Mouse (Mus musculus) cortical plate, adult 2 months (tissue): ENCODE results near the gene Tmx1. TPM values are rescaled to one million over a fixed set of nuclear protein-coding genes. Genes with fewer than 3 reads are reported as not detected.

ENCODE experiments used
- H3K27ac ChIP-seq: fragments of 200-500 bp; 2 replicates; pipeline ENCODE4 v1.5.1; 2012; ENCODE audit warnings: low read length, control low read depth, inconsistent platforms; ENCODE audit not compliant: insufficient read depth
- H3K4me1 ChIP-seq: fragments of 200-500 bp; 2 replicates; pipeline ENCODE4 v1.6.1; 2011; ENCODE audit warnings: low read length; ENCODE audit not compliant: control insufficient read depth, insufficient read depth
- H3K4me3 ChIP-seq: fragments of 200-500 bp; 2 replicates; pipeline ENCODE4 v1.5.1; 2011; ENCODE audit warnings: mild to moderate bottlenecking, low read length, control low read depth; ENCODE audit not compliant: insufficient read depth
- CTCF ChIP-seq: fragments of 200-500 bp; IDR thresholded peaks from 2 replicates; pipeline ENCODE4 v1.5.1; 2011; ENCODE audit warnings: mild to moderate bottlenecking, control low read depth, low read length; ENCODE audit not compliant: insufficient read depth; ENCODE audit errors: extremely low read depth
- POLR2A ChIP-seq: fragments of 200-500 bp; IDR thresholded peaks from 2 replicates; pipeline ENCODE4 v1.6.1; 2011; ENCODE audit warnings: mild to moderate bottlenecking, low read length, control low read depth; ENCODE audit not compliant: insufficient read depth; ENCODE audit errors: extremely low read depth
- polyA plus RNA-seq: library from polyadenylated mRNA; depleted of rRNA; stranded (reverse); fragments of >200 nt; gene quantifications from 2 replicates; pipeline ENCODE4 v1.2.3, GENCODE M21; 2012

The Tmx1 gene
- polyA plus RNA-seq, 1 experiment = 25.1 TPM

GRCm38 (mm10) chr12:70477593-70478287 is 24.8 kb downstream of the Tmx1 start:
- Histone ChIP-seq H3K4me3 (no peak overlapping the region), H3K27ac (no peak overlapping the region), H3K4me1 (no peaks in the 10 kb centered on the region)
- TF ChIP-seq CTCF (peak; percentile 32), POLR2A (no peak)

GRCm38 (mm10) chr12:70485956-70486355 is 33.1 kb downstream of the Tmx1 start:
- no peak overlapping the region for H3K4me3 ChIP-seq
- H3K4me1 ChIP-seq = no peaks in the 10 kb centered on the region
- no peak overlapping the region for H3K27ac ChIP-seq
- TF ChIP-seq CTCF (no peak), POLR2A (no peak)

DNA sequence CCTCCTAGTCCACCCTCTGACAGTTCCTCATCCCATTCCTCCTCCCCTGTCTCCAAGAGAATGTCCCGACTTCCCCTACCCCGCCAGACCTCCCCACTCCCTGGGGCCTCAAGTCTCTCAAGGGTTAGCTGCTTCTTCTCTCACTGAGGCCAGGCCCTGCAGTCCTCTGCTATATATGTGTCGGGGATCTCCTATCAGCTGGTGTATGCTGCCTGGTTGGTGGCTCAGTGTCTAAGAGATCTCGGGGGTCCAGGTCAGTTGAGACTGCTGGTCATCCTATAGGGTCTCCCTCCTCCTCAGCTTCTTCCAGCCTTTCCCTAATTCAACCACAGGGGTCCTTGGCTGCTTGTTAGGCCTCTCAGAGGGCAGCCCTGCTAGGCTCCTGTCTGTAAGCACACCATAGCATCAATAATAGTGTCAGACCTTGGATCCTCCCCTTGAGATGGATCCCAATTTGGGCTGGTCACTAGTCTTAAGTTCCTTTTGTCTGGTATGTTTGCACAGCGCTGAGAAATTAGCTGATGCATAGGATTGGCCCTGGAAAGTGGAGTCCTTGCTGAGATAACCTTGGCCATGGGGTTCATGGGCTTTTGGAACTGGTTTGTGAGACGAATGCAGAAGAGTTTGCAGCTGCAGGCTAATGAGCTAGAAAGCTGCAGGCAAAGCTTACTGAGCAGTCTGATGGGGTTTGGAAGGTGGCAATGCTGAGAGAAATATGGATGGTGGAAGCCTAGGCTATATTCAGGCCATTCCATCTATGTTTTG is 34.0 kb downstream of the Tmx1 start:
- Histone ChIP-seq H3K4me3 (no peak overlapping the region), H3K27ac (no peak overlapping the region), H3K4me1 (no peaks in the 10 kb centered on the region)
- no peak for TF ChIP-seq CTCF
- no peak for TF ChIP-seq POLR2A

DNA sequence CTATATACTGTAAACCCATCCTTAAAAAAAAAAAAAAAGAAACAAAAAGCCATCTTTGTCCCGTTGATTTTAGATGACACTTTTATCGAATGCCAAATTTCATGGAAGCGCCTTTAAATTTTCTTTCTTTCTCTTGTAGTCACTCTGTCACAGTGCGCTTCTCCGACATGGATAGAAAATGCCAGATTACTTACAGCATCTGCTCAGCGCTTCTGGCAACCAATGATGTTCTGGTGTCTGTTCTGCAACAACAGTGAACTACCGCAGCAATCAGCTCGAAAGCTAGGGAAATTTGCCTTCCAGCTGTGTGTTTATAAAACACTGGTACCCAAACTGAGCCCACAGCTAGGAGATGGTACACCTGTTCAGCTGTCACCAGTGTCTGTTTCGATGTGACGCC is 39.5 kb downstream of the Tmx1 start:
- Histone ChIP-seq H3K27ac (no peak overlapping the region), H3K4me1 (no peaks in the 10 kb centered on the region), H3K4me3 (no peak overlapping the region)
- TF ChIP-seq POLR2A = no peak
- no peak for TF ChIP-seq CTCF

DNA sequence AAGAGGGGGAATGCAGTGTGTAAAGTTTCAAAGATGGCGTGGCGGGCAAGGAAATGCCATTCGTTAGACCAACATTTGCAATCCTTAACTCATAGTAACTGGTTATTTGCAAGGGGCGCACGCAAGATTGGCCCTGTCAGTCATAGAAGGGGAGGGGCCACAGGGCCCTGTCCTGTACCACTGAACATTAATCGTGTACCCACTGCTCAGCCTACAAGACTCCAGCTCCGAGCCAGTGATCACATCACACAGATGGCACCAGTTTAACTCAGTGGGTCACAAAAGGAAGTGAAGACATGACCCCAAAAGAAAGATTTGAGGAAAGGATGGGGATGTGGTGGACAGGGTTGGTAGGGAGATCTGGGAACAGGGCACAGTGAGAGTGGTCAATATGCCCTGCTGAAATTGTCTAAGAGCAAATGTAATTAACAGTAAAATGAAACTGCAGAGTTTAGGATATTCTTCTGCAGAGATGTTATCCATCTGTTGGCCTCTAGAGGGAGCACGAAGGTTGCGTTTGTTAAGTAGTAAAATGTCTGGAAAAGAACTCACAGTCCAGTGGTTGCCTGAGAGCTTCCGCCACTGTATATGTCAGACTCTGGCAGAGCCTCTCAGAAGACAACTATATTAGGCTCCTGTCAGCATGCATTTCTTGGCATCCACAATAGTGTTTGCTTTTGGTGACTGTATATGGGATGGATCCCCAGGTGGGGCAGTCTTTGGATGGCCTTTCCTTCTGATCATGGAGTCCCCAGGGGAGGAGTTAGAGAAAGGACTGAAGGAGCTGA is 41.8 kb downstream of the Tmx1 start:
- H3K27ac ChIP-seq = no peak overlapping the region
- no peak for TF ChIP-seq POLR2A
- TF ChIP-seq CTCF = peak; percentile 59
- H3K4me3 ChIP-seq = no peak overlapping the region
- no peaks in the 10 kb centered on the region for H3K4me1 ChIP-seq

DNA sequence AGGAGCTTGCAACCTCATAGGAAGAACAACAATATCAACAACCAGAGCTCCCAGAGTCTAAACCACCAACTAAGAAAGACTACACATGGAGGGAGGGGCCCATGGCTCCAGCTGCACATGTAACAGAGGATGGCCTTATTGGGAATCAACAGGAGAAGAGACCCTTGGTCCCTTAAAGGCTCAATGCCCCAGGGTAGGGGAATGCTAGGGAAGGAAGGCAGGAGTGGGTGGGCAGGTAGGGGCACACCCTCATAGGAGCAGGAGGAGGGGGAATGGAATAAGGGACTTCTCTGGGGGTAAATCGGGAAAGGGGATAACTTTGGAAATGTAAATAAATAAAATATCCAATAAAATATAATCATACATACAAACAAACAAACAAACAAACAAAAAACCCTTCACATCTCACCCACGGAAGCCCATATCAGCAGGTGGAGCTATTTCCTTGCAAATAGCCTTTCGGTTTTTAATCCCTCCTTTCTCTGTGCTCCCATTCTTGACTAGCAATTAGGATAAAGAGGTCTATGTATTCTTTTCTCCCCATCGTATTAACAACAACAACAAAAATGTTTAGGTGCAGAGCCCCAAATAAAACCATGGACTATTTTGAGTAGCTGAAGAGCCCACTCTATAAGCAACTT is 42.5 kb downstream of the Tmx1 start:
- Histone ChIP-seq H3K27ac (no peak overlapping the region), H3K4me1 (no peaks in the 10 kb centered on the region)
- TF ChIP-seq CTCF (peak; percentile 64), POLR2A (no peak)

GRCm38 (mm10) chr12:70498091-70498490 is 45.2 kb downstream of the Tmx1 start:
- Histone ChIP-seq H3K4me3 (no peak overlapping the region), H3K27ac (no peak overlapping the region), H3K4me1 (no peaks in the 10 kb centered on the region)
- TF ChIP-seq POLR2A = no peak
- no peak for TF ChIP-seq CTCF

More for the DNA sequence above, 42.5 kb downstream of the Tmx1 start:
- H3K4me3 ChIP-seq = no peak overlapping the region

GRCm38 (mm10) chr12:70505971-70506370 is 53.1 kb downstream of the Tmx1 start:
- TF ChIP-seq POLR2A = no peak
- TF ChIP-seq CTCF = no peak
- no peaks in the 10 kb centered on the region for H3K4me1 ChIP-seq
- H3K4me3 ChIP-seq = no peak overlapping the region
- H3K27ac ChIP-seq = no peak overlapping the region

DNA sequence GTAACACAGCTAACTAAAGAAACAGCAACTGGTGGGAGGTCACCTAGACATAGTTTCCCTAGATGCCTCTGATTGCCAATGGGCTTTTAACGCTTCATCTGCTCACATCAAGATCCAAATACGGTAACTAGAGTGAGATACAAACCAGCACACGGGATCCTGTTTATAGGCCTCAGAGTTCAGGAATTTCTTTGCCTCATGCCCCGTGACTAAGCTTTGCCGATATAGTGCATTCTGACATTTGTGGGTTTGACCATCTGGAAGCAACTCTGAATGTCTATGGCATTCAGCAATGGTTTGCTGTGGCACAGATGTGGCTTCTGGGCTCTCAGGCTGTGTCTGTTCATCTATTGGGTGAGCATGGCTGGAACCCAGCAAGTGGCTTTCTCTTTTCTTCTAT is 59.1 kb downstream of the Tmx1 start:
- Histone ChIP-seq H3K4me3 (no peak overlapping the region), H3K27ac (no peak overlapping the region), H3K4me1 (no peaks in the 10 kb centered on the region)
- TF ChIP-seq CTCF (no peak), POLR2A (no peak)
